Mouse (Mus musculus) c-Kit-positive CD71-positive TER-119-negative erythroid progenitor cells, embryonic 14.5 days (primary cell): ENCODE measurements around the gene S100a7a.

ENCODE experiments used
- DNase-seq: peaks from one replicate; pipeline ENCODE4 v3.0.0-alpha.2; 2013; ENCODE audit warnings: low read depth

Gene S100a7a

GRCm38 (mm10) chr3:90653717-90654116, at the start of gene S100a7a:
S100a7a (plus strand) TSS chr3:90654017.
- no peak for DNase-seq

- no peak for DNase-seq
Observed at GRCm38 (mm10) chr3:90604416-90604815, 49.4 kb upstream of the S100a7a start.

- DNase-seq: no peak
Observed at GRCm38 (mm10) chr3:90605049-90605448, 48.8 kb upstream of the S100a7a start.

DNA sequence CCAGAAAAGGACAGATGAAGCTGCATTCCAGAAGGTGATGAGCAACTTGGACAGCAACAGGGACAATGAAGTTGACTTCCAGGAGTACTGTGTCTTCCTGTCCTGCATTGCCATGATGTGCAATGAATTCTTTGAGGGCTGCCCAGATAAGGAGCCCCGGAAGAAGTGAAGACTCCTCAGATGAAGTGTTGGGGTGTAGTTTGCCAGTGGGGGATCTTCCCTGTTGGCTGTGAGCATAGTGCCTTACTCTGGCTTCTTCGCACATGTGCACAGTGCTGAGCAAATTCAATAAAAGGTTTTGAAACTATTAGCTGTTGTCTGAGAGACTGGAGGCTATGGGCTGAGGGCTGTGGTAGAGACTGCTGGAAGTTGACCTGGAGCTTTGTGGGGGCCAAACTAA, 48.1 kb upstream of the S100a7a start:
- DNase-seq: no peak

DNA sequence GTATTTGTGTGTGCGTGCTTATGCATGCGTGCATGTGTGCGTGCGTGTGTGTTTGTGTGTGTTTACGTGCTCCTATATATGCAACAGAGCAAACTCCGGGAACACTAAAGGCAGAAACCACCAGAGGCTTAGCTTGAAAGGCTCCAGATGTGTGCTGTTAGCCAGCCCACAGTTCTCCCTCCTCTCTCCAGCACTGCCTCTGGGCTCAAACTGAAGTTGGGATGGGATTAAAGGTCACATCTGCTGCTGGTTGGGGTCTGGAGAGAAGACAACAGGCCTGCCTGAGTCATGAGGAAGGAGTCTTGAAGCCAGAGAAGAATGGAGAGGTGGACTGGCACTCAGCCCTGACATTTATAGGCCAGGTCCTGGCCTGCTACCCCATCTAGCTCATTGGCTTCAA, 47.6 kb upstream of the S100a7a start:
- DNase-seq: no peak

GRCm38 (mm10) chr3:90607361-90607760, 46.5 kb upstream of the S100a7a start:
- no peak for DNase-seq

- no peak for DNase-seq
Observed at GRCm38 (mm10) chr3:90608223-90608622, 45.6 kb upstream of the S100a7a start, which contains the start of gene S100a5. S100a5 (plus strand) TSS chr3:90608523.

DNA sequence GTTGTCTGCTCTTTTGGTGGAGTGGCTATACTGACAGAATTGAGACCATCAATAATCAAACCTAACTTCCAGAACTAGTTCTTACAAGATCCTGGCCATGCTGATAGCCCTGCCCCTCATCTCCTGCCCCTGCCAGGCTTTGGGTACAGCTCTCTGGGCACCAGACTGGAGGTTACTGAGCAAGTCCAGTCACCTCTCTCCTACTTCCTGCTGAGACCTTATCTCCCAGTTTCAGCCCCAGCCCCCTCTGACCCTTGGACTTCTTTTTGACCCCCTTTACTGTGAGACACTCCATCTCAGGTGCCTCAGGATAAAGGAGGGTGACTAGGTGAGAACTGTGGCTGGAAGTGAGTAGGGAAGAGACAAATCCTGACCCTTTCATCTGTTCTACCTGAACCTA, 44.7 kb upstream of the S100a7a start:
- DNase-seq: no peak

GRCm38 (mm10) chr3:90611494-90611893, 42.3 kb upstream of the S100a7a start:
- no peak for DNase-seq

DNA sequence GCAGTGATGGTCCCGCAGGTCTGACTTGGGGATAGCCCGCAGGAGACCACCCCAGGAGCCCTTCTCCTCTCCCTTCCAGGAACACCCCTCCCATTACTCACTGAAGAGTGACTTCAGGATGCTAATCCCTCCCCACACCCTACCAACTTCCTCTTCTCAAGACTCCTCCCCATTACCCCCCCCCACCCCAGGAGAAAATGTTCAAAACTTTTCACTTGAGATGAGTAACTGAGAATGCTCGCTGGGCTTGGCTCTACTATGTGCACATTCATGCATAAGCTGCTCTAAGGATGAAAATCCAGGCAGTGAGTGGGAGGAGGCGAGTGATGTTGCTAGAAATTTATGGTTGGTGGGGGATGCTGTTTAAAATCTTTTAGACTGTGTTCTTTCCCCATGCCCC, 41.8 kb upstream of the S100a7a start:
- no peak for DNase-seq

DNA sequence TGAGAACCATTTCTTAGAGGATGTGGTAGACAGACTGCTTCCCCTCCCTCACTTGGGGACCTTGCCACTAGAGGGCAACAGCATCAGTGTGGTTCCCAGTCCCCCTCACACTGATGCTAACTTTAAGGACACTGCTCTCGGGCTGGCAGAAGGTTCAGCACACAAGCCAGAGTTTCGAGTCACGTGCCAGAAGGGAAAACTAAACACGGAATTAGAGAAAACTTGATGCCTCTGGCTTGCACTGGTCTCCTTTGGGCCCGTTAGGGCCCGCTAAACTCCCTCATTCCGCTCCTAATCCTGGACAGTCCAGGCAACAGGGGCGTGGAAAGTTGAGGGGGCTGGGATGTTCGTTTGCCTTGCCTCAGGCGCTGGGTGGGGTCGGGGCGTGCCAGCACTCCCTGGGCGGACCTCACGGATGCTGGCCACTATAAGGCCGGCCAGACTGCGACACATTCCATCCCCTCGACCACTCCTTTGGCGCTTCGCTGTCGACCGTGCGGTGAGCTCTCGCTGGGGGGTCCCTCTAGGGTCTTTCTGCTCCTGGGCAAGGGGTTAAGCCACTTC, 41.0 kb upstream of the S100a7a start, which contains the start of gene S100a6:
Gene S100a6 (plus strand): TSS at position 155 of the 564 bp plus-strand sequence.
- peak; percentile 8 for DNase-seq

DNA sequence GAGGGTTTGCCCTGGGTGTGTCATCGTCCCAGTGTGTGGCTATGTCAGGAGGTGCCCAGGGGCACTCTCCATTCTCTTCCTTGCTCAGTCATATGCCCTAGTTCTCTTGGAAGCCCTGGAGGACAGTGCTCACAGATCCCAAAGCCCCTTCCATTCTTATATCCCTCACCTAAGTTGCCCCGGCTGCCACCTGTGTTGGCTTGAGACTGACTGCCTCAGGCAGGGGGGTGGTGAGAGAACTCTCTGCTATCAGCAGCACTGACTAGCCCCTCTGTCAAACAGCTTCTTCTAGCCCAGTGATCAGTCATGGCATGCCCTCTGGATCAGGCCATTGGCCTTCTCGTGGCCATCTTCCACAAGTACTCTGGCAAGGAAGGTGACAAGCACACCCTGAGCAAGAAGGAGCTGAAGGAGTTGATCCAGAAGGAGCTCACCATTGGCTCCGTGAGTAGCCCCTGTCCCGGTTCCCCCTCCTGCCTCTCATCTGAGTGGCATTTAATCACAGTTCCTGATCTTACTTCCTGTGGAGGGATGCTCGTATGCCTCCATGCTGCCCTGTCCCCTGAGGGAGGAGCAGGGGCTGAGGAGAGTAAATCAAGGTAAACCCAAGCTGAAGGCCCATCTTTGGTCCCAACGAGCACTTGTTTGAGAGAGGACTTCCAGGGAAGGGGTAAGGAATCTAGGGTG, 40.2 kb upstream of the S100a7a start:
- DNase-seq: no peak

DNA sequence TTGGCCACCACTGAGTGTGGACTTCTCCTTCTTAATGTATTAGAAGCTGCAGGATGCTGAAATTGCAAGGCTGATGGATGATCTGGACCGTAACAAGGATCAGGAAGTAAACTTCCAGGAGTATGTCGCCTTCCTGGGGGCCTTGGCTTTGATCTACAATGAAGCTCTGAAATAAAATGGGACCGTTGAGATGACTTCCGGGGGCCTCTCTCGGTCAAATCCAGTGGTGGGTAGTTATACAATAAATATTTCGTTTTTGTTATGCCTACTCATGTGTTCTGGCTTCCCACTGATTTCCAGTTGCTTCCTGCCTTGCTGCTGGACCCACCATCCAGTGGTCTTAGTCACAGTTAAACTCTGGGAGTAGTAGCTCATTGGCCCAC, 39.7 kb upstream of the S100a7a start:
- no peak for DNase-seq

DNA sequence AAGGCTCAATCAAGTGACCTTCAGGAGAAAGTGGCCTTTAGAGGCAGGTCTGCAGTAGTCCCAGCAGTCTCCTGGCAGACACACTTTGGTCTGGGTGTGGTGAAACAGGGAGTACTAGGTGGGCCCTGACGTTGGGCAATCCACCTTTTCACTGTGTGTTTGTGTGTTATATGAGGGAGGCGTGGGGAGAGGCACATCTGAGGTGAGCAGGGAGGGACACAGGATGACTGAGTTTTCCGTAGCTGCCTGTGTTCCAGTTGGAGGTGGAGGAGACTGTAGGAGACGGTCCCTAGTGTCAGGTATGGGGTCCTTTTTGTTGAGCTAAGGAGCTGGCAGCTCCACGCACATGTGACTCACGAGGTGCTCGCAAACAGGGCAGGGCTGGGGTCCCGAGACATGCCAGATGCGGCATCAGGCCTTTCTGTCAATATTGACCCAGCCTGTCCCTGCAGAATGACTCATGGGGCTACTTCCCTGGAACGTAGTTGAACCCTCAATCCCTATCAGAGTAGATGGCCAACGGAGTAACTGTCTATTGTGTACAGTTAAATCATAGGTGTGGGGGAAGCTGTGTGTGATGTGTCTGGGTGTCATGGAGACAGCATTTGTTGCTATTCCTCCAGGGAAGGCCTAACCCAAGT, 39.1 kb upstream of the S100a7a start:
- no peak for DNase-seq

GRCm38 (mm10) chr3:90615415-90615814, 38.4 kb upstream of the S100a7a start:
- DNase-seq: peak; percentile 31

GRCm38 (mm10) chr3:90615911-90616310, 37.9 kb upstream of the S100a7a start:
- no peak for DNase-seq

DNA sequence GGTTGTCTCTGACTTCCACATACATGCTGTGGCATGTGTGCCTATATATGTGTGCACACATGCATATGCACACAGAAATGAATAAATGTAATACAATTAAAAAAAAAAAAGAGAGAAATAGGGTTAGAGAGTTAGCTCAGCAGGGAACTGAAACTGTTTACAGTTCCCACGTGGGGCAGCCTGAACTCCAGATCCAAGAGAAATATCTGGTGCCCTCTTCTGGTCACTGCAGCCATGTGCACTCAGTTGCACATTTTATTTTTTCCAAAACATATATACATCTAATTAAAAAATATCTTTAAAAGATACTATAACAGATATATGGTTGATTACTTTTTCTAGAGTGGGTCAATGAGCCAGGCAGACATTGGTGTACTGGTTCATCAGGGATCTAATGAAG, 36.2 kb upstream of the S100a7a start:
- DNase-seq: no peak

DNA sequence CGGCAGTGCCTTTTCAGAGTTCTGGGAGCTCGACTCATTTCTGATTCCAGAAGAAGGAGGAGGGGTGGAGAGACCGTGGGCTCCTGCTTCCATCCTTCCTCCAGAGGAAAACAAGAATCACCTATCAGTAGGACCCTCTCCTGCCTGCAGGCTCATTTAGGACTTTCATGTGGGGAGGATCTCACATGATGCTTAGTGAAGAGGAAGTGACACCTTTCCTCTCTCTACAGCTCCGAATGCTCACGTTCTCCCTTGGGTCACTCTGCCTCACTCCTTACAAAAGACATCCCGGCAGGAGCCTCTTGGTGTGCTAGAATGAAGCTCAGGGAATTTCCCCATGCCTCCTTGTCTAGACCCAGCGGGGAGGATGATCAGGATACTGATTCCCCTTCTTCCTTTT, 32.3 kb upstream of the S100a7a start:
- no peak for DNase-seq

DNA sequence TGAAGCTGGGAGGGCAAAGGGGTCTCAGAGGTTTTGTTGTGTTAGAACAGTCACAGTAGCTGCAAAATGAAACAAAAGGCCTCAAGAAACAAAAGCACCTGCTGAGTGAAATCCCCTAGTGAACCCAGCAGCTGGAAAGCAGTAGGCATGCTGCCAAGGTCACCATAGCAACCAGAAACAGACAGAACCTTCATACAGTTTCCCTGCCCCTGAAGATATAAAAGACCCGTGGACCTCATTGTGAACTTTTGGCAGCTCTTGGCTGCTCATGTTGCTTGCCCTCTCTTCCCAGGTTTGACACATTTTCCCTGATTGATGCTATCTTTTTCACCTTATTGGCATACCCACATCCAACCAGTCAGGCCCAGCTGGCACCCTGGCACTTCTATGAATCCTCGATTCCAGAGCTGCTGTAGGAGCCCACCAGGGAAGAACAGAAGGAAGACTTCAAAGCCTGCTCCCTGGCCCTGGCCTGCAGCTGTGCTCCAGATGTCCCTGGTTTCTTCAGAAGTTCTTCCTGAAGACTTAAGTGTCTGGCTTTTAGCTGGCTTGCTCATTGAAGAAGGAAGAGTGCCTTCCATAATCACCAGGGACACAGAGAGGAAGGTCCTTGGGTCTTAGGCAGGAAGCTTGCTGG, 30.3 kb upstream of the S100a7a start:
- DNase-seq: no peak

- no peak for DNase-seq
Observed at GRCm38 (mm10) chr3:90625496-90625895, 28.3 kb upstream of the S100a7a start.

GRCm38 (mm10) chr3:90626266-90627021, 27.4 kb upstream of the S100a7a start:
- no peak for DNase-seq

DNA sequence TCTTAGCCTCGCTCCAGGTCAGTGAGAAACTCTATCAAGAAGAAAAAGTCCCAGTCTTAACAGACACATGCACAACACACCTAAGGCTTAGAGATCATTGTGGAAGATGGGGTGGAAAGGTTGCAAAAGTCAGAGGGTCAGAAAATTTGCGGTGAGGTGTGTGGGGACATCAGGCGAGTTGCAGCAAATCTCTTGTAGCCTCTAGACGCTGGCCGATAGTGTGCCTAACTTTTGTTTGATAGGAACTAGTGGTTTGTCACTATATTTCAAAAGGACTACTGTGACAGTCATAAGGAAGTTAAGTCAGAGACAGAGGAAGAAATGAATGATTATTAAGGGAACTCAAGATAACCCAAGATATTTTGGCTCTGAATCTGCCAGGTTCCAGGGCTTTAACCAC, 26.5 kb upstream of the S100a7a start:
- no peak for DNase-seq
